Mouse (Mus musculus) yolk sac, embryonic 10.5 days (tissue): ENCODE measurements at regions not wholly inside any gene's neighbourhood (a gene's known extent, or its start where the extent isn't known, plus 50 kb on each side); places are given as distances from the start of the nearest gene placed in this dataset.

Experiments used
- DNase-seq: peaks from one replicate; pipeline ENCODE4 v3.0.0-alpha.2; 2017; ENCODE audit warnings: low spot score

DNA sequence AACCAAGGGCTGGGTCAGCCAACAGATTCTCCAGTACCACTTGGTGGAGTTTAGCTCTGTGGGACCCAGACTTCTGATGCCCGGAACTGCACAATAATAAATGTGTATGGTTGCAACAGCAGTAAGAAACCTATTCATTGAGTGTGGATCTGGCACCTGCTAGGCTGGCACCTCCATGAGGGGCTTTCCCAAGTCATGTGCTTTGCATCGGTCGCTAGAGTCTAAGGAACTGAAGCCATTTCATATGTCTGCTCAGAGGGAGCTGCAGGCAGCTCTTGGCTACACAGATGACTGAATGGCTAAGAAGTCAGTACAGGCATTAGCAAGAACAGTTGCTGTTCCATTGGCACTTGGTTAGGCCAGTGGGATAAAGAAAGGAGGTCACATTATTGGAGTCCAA, 65.6 kb upstream of the Bcl6 start:
- no peak for DNase-seq

DNA sequence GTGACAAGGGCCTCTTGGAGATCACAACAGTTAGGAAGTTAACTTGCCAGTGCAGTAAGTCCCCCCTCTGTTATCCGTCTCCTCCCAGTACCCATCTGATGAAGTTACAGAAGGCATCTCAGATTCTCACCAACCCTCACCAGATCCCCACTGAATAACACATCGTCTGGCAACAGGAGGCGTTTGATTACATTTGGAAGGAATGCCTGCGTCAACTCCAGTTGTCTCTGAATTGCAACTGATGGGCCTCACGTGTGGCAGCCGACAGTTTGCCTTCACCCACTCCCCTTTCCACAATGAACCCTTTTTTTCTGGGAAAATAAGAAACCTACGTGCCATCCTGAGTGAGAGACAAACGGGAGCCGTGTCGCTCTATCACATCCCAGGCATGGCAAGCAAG, 64.8 kb upstream of the Bcl6 start:
- no peak for DNase-seq

DNA sequence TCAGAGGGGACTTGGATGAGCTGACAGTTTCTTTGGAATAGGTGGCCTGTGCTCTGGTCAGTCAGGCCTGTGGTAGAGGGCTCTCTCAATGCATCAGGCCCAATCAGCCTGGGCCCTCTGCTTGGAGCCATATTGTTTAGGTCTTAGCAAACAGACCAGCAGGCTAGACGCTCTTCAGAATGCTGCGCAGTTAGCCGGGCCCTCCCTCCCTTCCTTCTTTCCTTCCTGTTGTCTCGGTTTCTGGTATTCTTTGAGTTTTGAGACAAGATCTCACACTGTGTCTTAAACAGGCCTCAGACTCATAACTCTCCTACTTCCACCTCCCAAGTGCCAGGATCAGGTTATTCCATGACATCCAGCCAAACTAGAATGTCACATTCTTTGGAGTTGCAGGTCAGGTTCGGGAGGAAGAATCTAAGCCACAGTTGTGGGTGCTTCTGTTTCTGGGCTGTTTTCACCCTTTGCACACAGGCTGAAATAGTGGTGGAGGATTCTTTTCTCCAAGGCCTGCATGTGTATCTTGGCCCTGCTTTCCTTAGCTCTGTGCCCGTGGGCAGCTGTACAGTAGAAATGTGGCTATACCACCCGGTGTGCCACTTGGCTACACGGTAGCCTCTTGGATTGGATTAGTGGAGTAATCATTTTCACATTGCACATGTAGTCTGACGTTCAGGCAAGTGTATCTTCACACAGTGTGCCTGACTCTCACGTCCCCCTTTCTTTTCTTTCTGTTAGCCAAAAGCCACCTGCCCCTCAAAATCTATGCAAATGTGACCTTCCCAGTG, 62.4 kb upstream of the Bcl6 start:
- no peak for DNase-seq

DNA sequence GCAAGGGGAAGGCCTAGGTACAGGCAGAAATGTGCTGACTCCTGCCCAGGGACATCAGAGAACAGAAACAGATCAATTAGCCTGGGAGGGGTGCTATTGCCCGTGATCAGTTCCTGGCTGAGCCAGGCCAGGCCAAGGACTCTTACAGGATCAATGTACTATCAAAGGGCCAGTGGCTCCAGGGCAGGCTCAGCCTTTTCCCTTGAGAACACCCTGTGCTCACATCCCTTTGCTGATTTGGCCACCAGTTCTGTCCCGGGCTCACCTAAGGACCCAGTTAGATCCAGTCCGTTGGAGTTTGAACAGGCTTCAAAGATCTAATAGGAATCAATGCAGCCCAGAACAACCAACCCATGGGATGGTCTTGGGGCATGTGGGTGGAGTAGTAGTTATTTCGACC, 55.1 kb upstream of the Bcl6 start:
- DNase-seq, result no peak

DNA sequence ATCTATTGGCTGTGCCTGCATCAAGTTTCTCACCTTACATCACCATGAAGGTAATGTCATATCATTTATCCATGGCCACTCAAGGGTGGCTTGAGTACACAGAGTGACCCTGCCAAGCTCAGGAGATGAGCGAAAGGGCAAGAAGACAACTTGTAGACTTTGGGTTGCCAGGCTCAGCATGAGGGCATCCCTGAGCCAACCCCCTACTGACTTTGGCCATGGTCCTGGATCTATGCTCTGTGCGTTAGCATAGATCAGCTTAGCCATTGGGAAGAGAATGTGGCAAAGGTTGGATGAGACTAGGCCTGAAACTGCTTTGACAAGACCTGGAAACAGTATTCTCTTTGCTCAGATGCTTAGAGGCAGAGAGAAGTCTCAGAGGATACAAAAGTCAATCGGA, 54.3 kb upstream of the Bcl6 start:
- DNase-seq, result no peak

DNA sequence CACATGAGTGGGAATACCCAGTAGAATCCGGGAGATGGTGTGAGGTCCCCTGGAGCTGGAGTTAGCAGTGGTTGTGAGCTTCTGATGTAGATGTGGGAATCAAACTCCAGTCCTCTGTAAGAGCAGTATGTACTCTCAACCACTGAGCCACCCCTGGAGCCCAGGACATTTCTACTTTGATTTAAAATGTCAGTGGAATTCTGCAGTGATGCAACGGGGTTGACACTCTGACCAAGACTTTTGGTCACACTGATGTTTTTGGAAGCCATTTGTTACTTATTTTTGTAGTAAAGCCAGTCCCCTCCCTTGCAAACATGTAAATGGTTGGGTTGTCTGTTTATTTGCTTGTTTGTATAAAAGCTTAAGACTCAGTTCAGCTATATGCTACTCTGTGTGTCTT, 53.6 kb upstream of the Bcl6 start:
- no peak for DNase-seq

DNA sequence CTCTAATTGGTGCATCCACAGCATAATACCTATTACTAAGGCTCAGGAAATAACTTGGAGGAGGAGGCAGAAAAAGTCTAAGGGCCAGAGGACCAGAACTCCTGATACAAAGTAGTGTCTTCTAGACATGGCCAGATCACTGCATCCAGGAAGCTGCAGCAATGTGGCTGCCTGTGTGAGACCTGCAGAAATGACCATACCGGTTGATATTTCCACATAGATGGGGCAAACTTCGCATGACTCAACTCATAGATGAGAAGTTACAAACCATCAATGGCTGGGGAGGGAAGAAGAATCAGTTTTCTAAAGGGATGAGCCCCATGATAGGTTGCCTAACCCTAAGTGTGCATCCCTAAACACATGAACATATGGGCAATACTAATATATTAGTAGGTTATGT, 52.8 kb upstream of the Bcl6 start:
- DNase-seq, result no peak

DNA sequence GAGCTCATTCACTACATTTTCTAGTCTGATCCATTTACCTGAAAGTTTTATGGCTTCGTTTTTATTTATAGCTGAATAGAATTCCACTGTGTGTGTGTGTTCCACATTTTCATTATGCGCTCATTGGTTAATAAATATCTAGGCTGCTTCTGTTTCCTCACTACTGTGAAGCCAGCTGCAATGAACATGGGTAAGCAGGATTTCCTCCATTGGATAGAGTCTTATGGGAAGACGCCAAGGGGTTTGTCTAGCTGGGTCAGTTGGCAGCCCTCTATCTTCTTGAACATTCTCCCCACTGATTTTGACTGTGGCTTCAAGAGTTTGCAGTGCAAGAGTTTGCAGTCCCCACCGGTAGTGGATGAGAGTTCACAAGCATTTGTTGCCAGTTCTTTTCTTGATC, 51.1 kb upstream of the Bcl6 start:
- DNase-seq, result no peak
